Mouse (Mus musculus) kidney, adult 2 months (tissue): ENCODE results near the gene A930002H24Rik. TPM values are rescaled to one million over a fixed set of nuclear protein-coding genes. Genes with fewer than 3 reads are reported as not detected.

Experiments
- DNase-seq: peaks from one replicate; pipeline ENCODE4 v3.0.0; 2021
- H3K27ac ChIP-seq: fragments of 200-500 bp; 2 replicates; pipeline ENCODE4 v1.5.1; 2012; ENCODE audit warnings: low read depth, low read length, control low read depth, inconsistent platforms; ENCODE audit not compliant: insufficient read depth
- H3K27me3 ChIP-seq: fragments of 200-500 bp; replicated peaks from 2 replicates; pipeline ENCODE4 v1.6.1; 2012; ENCODE audit warnings: mild to moderate bottlenecking, moderate library complexity, low read length, inconsistent platforms; ENCODE audit not compliant: control insufficient read depth, insufficient read depth
- H3K36me3 ChIP-seq: fragments of 200-500 bp; 2 replicates; pipeline ENCODE4 v1.6.1; 2012; ENCODE audit warnings: mild to moderate bottlenecking, moderate library complexity, low read length, inconsistent platforms; ENCODE audit not compliant: control insufficient read depth, insufficient read depth
- H3K4me1 ChIP-seq: fragments of 200-500 bp; 2 replicates; pipeline ENCODE4 v1.6.1; 2011; ENCODE audit warnings: low read length; ENCODE audit not compliant: control insufficient read depth, insufficient read depth
- H3K4me3 ChIP-seq: fragments of 200-500 bp; 2 replicates; pipeline ENCODE4 v1.5.1; 2011; ENCODE audit warnings: mild to moderate bottlenecking, low read depth, low read length, control low read depth; ENCODE audit not compliant: insufficient read depth
- CTCF ChIP-seq: fragments of 200-500 bp; conservative IDR thresholded peaks from 2 replicates; pipeline ENCODE4 v1.5.1; 2011; ENCODE audit warnings: low read depth, mild to moderate bottlenecking, control low read depth, low read length, moderate library complexity, mixed read lengths; ENCODE audit not compliant: insufficient read depth, insufficient read length
- POLR2A ChIP-seq: fragments of 200-500 bp; IDR thresholded peaks from one replicate; pipeline ENCODE4 v1.6.1; 2011; ENCODE audit warnings: low read depth, low read length, control low read depth
- WGBS: fragments of 180-500 bp; shearing (Covaris S2); methylation state at CpG from one replicate; pipeline ENCODE4 v1.1.7; 2018; 5-methylcytosine and 5-hydroxymethylcytosine counted together
- polyA plus RNA-seq: library from polyadenylated mRNA; depleted of rRNA; stranded (reverse); fragments of >200 nt; gene quantifications from 2 replicates; pipeline ENCODE4 v1.2.3, GENCODE M21; 2012

The A930002H24Rik gene
- polyA plus RNA-seq, 1 experiment, result 0.55 TPM

DNA sequence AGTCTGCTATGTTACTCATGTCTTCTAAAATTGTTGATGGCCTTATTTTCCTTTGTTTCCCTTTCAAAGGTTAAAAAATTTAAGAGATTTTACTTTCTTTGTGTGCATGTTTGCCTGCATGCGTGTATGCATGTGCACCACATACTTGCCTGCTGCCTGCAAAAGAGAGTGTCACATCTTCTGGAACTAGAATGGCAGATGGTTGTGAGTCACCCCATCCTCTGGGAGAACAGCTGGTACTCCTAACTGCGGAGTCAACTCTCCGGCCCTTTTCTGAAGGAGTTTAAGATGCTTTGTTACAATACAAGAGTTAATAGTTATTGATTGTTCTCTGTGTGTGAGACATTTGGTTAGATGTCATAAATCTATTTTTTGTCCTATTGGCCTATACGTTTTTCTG lies 15.3 kb upstream of the A930002H24Rik start:
- DNase-seq, result no peak
- WGBS, result 91% methylated on average over 4 of the region's 4 CpGs
- no peaks in the 10 kb centered on the region for H3K36me3 ChIP-seq
- H3K4me1 ChIP-seq, result no peaks in the 10 kb centered on the region
- H3K4me3 ChIP-seq, result no peak overlapping the region
- TF ChIP-seq POLR2A (no peak), CTCF (no peak)
- H3K27me3 ChIP-seq, result no peaks in the 10 kb centered on the region
- no peak overlapping the region for H3K27ac ChIP-seq

DNA sequence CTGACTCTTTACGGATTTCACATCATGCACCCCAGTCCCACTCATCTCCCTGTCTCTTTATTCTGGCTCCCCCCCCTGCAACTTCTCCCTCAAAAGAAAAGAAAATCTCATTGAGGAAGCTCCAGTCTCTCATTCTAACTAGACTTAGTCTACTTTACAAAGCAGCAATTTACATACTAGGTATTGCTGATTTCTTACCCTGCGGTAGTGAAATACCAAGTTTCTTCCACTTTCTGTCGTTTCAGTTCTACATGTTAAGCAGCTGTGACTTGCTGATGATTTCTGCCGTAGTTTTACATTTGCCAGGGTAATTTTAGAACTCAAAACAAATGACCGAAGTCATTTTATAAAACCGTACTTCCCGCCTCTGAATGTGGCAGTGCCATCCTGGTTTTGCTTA lies 8.2 kb upstream of the A930002H24Rik start:
- TF ChIP-seq POLR2A, result no peak
- Histone ChIP-seq H3K4me1 (no peaks in the 10 kb centered on the region), H3K27me3 (no peaks in the 10 kb centered on the region), H3K4me3 (no peak overlapping the region), H3K36me3 (no peaks in the 10 kb centered on the region), H3K27ac (no peak overlapping the region)
- DNase-seq, result no peak
- WGBS, result 92% methylated on average over 7 of the region's 7 CpGs

DNA sequence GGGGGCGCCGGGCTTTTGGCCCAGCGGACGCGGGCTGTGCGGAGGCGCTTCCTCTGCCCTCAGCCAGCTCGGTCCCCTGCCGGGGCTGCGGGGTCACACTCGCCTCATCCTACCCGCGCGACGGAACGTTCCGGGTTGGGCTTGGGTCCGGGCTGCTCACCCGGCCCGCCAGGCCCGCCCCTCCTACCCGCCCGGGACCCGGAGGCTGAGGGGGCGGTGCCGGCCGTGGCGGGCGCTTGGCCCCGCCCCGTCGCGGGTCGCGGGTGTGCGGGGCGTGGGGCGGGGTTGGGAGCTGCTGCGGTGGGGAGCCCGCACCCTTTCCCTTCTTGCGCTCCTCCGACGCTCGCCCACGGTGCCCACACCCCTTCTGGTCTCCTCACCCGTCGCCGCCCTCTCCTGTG lies 580 bp upstream of the A930002H24Rik start:
- DNase-seq, result peak; percentile 55
- Histone ChIP-seq H3K27ac (peak overlapping the region; percentile 32; the same call in 1 of the 2 replicates), H3K4me3 (peak overlapping the region; percentile 99), H3K4me1 (0 out of 2 replicates have a peak, but pooled peaks cover 2% of the 10 kb centered on the region), H3K36me3 (no peaks in the 10 kb centered on the region), H3K27me3 (no peaks in the 10 kb centered on the region)
- under 1% methylated on average over 48 of the region's 48 CpGs for WGBS
- TF ChIP-seq POLR2A (no peak), CTCF (no peak)

DNA sequence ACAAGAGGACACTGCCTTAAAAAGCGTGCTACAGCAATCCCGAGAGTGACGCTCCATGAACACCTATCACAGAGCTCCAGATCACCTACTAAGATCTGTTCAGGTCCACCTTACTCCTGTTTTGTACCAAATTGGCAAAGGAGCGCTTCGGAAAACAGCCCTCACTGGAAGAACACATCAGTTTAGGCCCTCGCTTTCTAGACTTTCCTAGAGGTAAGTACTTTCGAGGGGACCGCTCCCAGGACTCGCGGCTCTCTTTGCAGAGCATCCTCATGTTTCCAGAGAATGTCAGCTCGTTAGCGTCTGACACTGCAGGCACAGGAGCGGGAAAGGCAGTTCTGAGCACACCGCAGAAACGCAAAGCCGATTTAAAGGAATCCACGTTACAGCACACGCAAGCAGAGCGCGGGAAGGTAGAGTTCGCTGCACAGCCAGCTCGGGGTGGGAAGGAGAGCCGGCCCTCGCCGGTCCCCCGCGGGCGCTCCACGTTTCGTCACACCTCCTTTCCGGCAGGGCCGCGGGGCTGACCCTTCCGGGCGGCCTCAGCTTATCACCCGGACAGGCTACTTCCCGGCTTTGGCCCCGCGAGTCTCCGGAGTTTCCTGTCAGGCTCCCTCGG lies 470 bp downstream of the A930002H24Rik start, which contains the start of gene Fer:
Gene Fer, plus strand, starts transcription at position 51 of the 619 bp plus-strand sequence.
- TF ChIP-seq CTCF, result no peak
- Histone ChIP-seq H3K4me3 (peak within 1 kb of the TSS; percentile 99), H3K27me3 (no peaks in the 10 kb centered on the region), H3K36me3 (no peaks in the 10 kb centered on the region), H3K4me1 (0 out of 2 replicates have a peak, but pooled peaks cover 2% of the 10 kb centered on the region), H3K27ac (peak within 1 kb of the TSS; percentile 86)
- DNase-seq, result no peak
- WGBS, result 3% methylated on average over 41 of the region's 41 CpGs

DNA sequence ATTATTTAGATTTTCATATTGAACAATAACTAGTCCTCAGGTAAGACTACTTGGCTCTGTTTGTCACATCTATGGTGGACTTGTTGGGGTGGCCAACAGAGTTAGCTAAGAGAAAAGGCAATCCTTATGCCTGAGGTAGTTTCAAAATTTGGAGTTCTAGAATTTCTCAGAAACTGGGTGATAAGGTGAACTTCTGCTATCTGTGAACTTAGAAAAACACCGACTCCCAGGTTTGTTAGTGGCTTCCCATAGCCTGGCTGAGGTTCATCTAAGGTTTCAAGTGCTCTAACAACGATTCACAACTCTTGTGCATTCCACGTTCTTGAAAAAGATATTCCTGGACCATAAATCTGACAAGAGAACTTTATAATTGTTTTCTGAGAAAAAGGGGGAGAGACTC lies 1.2 kb downstream of the A930002H24Rik start:
- no peak for TF ChIP-seq CTCF
- no peak for TF ChIP-seq POLR2A
- DNase-seq, result no peak

DNA sequence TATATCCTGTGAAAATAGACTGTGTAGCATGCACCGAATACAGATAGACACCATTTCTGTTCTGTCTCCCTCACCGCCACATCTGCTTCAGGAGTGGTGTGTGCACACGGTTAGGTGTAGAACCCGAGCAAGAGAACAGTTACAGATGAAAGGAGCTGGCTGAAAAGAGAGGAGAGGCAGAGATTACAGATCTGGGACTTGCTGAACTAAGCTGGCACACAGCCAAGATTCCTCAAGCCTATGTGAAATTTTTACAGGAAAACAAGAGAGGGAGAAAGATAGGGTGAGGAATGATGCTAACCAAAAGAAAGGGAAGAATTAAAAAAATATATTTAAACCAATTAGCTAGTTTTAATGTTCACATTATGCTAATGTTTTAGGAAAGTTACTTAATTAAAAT lies 2.6 kb downstream of the A930002H24Rik start:
- H3K4me1 ChIP-seq, result 0 out of 2 replicates have a peak, but pooled peaks cover 2% of the 10 kb centered on the region
- H3K27me3 ChIP-seq, result no peaks in the 10 kb centered on the region
- no peaks in the 10 kb centered on the region for H3K36me3 ChIP-seq
- 52% methylated on average over 4 of the region's 4 CpGs for WGBS
- no peak overlapping the region for H3K27ac ChIP-seq
- DNase-seq, result peak; percentile 13
- no peak overlapping the region for H3K4me3 ChIP-seq
- TF ChIP-seq POLR2A, result no peak
- no peak for TF ChIP-seq CTCF

More for the DNA sequence above, 1.2 kb downstream of the A930002H24Rik start:
- no peak overlapping the region for H3K27ac ChIP-seq
- no peaks in the 10 kb centered on the region for H3K36me3 ChIP-seq
- 0 out of 2 replicates have a peak, but pooled peaks cover 2% of the 10 kb centered on the region for H3K4me1 ChIP-seq
- WGBS, result 49% methylated on average over 3 of the region's 3 CpGs
- H3K4me3 ChIP-seq, result no peak overlapping the region
- no peaks in the 10 kb centered on the region for H3K27me3 ChIP-seq

DNA sequence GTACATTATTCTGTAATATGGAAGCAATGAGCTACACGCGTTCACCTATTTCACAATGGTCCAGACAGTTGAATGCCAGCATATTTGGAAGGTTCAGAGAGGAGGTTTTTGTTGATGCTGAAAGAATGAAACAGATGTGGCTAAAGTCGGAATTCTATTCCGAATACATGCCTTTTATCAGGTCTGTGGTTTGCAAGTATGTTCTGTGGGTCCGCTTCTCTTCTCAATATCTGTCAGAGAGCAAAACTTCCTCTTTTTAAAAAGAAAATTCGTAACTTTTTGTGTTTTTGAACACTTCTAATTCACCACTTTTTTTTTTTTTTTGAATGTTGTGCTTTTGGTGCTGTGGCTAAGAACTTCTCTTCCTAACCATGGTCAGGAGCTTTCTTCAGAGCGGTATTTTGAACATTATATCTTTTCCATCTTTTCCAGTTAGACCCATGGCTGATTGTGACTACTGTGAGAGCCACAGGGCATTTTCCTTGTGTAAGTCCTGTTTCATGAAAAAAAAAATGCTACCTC lies 6.5 kb downstream of the A930002H24Rik start:
- H3K27ac ChIP-seq, result no peak overlapping the region
- DNase-seq, result no peak
- H3K4me1 ChIP-seq, result no peaks in the 10 kb centered on the region
- no peaks in the 10 kb centered on the region for H3K36me3 ChIP-seq
- H3K27me3 ChIP-seq, result no peaks in the 10 kb centered on the region
- no peak overlapping the region for H3K4me3 ChIP-seq
- 92% methylated on average over 7 of the region's 7 CpGs for WGBS
- TF ChIP-seq POLR2A (no peak), CTCF (no peak)
